Mouse (Mus musculus) ZHBTc4 (cell line): ENCODE measurements around the gene Lysmd1.
A peak's percentile ranks its signal among the peaks of the same experiment; 100 is the strongest.
"Not testable (repeated sequence)": the region's sequence is repeated elsewhere in the genome, so short reads cannot be mapped to it uniquely, and the experiment has no call there.

Experiments used
- DNase-seq: peaks from one replicate; pipeline ENCODE4 v3.0.0-alpha.2; 2011; ENCODE audit warnings: low read depth, low spot score

The Lysmd1 gene

DNA sequence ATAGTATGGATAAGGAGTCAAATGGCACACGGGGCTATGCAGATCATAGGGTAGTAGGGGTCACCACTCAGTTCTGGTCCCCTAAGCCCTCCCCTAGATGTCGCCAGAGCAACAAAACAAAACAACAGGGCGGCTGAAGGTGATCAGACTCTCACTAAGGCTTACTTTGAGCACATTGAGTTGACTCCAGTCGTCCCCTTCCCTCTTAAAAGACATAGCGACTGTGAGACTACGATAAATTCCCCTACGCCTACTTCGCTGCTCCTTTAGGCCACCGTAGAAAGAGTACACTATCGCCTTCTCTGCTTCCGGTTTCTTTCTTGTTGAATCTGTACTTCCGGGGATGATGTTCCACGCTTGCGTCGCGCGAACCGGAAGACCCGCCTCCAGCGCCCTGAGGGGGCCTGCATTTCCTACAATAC is at the start of gene Lysmd1, which contains the start of gene Scnm1:
Lysmd1 (plus strand) TSS at position 409 of the 422 bp plus-strand sequence.
Scnm1 (minus strand) TSS at position 332 of the 422 bp plus-strand sequence.
- DNase-seq, result peak; percentile 96

DNA sequence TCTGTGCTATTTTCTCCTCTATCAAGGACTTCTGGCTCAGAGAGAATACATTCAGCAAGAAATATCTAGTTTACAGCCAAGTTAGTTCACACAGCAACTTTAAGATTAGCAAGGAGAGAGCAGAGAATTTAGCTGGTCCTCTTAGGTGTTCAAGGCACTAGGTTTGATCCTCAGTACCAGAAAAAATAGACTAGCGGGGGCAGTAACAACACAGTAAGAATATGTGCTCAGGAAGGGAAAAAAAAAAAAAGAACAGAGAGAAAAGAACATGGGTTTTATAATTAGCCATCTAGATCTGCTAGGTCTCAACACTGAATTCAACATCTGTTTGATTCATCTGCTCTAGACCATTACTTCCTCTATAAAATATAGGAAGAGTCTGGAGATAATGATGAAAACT is 45.8 kb upstream of the Lysmd1 start:
- DNase-seq, result no peak

DNA sequence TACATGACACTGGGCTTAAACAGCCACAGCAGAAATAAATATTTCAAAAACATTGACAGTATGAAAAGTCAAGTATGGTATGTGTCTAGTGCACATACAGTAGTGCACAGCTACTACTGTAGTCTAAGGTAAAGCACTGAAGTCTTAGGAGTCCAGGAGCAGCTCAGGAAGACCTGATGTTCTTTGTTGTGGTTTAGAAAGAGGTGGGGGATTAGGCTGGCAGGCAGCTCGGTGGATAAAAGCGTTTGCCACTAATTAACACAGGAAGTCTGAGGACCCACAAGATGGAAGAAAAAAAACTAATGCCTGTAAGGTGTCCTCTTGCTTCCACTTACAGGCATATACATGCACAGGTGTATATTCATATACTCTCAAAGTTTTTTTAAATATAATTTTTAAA is 33.0 kb upstream of the Lysmd1 start:
- DNase-seq, result no peak

DNA sequence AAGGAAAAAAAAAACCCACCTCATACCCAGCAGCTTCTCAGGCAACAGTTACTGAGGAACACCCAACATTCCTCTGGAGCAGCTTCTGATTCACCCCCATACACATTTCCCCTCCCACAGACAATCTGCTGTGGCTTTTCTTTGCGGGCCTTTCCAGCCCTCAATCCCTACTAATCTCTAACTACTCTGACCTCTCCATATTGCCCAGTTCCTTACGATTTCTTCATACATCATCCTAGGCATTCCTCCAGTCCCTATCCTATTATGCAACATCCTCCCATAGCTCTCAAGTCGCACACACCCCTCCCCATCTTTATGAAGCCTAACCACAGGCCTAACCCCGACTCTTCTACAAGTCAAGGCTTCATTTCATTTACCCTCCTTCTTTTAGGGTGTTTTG is 28.8 kb upstream of the Lysmd1 start:
- DNase-seq, result no peak

DNA sequence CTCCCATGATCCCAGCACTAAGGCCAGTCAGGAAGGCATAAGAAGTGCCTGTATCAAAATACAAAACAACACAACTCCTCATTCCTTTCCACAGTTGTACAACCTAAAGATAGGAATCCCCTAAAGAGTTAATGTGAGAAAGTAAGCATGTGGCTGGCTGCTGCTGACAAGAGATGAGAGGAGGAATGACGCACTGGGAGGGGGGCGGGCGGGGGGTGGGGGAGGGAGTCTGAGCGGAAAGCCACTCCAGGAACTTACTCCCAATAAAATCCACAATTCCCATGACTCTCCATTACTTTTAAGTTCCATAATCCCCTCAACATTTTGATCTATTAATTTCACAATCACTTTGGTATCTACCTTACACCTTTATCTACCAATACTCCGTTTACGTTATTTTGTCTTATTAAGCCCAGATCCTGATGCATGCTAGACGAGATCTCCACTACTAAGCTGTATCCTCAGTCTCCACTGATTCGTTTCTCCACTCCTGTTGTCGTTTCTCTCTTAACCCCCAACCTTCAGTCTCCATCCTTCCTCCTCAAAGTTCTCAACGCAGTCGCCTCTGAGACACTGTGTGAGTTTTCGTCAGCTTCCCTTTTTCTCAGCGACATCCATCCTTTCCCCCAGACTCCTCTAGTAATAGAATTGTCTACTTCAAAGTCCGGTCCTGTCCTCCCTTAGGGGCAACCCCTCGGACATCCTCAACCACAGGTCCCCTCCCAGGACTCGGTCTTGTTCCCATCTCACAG is 28.1 kb upstream of the Lysmd1 start:
- no peak for DNase-seq

DNA sequence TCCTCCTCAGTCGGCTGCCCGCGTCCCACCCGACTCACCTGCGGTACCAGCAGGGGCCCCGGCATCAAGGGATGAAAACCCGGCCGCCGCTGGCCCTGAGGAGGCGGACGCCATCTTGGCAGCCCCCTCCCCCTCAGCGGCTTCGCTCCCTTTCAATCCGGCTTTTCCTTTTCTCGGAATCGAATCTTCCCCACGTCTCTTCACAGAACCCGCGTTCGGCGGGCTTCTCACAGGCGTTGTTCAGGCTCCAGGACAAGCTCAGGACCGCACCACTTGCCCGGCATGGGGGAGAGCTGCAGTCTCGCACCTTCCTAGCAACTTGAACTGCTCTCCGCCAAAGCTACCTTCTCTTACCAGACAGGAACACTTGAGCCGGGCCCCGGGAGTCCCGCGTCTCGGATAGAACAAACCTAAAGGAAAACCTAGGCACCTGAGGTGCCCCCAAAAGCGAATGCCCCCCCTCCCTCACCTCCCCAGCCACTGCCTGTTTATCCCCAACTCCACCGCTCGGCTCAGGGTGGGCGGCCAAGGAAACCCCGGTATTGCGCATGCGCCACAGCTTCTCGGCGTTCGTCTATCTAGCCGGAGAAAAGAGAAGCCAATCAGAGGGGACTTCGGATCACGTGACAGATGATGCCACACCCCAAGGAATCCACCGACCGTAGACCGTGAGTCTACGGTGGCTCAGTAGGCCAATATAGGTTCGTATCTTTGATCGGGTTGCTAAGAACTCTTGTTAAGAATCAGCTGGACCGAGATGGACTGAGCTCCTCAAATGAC is 27.4 kb upstream of the Lysmd1 start, which contains the start of gene Pip5k1a:
Pip5k1a (minus strand) TSS at position 593 of the 780 bp plus-strand sequence.
- peak; percentile 99 for DNase-seq

DNA sequence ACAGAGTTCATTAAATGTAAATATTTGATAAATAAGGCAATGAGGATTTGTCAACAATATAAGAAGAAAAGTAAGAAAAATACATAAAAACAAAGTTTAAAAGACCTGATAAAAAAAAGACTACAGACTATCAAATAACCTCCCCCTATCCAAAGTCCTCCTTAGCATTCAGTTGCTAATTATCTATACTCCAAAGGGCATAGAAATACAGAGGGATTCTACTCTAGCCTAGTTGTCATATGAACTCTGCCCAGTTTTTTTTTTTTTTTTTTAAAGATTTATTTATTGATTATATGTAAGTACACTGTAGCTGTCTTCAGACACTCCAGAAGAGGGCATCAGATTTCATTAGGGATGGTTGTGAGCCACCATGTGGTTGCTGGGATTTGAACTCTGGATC is 26.6 kb upstream of the Lysmd1 start:
- DNase-seq, result not testable (repeated sequence)

DNA sequence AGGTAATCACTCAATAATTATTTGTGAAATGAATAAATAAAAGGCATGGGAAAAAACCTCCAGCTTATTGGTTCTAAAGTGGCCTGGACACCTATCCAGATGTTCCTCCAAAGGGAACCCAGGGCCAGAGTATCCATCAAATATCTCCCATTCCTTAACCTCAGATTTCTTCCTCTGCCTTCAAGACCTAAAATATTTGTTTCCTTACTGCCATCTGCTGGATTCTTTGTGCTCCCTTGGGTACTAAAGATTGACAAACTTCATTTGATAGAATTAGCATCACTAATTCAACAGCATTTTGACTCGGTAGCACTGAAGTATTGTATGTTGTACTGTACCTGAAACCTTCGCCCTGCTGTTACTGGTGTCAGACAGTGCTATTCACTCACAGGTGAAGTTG is 26.0 kb upstream of the Lysmd1 start:
- DNase-seq, result no peak

DNA sequence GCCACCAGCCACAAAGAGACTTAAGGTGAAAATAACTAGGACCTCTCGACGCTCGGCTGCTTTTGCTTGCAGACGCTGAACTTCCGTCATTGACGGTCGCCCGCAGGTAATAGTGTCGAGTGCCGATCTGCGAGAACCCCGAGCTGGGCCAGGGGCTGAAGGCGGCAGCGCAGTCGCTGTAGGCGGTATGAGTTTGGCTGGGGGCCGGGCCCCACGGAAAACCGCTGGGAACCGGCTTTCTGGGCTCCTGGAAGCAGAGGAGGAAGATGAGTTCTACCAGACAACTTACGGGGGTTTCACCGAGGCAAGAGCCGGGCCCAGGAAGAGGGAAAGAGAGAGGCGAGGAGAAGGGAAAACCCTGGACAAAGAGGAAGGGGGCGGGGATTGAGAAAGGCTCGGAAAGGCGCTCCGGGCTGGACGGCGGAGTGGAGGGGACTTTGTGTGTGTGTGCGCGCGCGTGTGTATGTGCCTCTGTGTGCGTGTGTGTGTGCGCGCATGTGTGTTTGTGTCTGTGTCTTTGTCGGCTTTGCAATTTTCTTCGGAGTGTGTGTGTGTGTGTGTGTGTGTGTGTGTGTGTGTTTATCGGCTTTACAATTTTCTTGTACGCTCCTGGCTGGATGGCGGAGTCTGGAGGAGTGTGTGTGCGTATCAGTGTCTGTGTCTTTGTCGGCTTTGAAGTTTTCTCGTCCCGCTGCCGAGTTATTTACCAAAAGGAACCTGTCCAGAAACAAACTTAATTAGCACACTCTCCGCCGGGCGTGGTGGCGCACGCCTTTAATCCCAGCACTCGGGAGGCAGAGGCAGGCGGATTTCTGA is 22.8 kb upstream of the Lysmd1 start, which contains the start of gene Vps72:
Vps72 (plus strand) TSS at position 112 of the 816 bp plus-strand sequence.
- peak; percentile 97 for DNase-seq

DNA sequence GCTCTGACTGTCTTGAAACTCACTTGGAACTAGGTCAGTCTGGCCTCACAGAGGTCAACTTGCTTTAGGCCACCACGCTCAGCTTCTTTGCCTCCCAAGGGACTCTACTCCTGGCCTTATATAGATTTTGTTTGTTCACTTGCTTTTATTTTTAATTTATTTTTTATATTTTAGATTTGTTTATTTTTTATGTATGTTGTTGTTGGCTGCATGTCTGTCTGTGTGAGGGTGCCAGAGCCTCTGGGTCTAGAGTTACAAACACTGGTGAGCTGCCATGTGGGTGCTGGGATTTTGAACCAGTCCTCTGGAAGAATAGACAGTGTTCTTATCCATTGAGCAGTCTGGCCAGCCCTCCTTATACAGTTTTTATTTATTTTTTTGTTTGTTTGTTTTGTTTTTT is 21.1 kb upstream of the Lysmd1 start:
- no peak for DNase-seq

DNA sequence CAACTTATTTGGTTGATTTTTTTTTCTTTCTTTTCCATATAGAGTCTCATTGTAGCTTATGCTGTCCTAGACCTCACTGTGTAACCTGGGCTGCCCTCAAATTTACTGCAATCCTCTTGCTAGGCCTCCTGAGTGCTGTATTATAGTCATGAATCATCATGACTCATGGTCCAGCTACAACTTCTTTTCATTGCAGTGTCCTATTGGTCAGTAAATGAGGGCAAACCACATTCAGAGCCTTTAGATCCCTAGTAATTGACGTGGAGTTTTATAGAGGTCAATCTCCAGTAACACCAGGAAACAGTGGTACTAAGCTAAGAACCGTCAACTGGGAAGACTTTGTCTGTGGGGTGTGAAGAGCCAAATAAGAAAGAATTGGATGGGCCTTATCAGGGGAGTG is 16.1 kb upstream of the Lysmd1 start:
- no peak for DNase-seq

DNA sequence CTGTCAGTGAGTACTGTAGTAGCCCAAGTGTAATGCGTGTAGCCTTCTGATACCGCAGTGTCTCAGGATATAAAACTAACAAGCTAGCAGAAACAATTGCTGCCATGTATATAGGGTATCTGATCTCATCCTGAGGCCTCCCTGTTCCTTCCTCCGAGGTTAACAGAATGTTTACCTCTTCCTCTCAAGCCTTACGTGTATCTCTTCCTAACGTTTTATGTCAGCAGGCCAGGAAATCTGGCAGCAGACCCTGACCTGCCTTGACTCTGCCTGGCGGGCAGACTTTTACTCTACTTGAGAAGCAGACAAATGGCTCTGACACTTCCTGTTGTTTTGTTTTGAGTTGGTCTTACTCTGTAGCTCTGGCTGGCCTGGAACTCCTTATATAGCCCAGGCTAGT is 12.3 kb upstream of the Lysmd1 start:
- DNase-seq, result no peak

DNA sequence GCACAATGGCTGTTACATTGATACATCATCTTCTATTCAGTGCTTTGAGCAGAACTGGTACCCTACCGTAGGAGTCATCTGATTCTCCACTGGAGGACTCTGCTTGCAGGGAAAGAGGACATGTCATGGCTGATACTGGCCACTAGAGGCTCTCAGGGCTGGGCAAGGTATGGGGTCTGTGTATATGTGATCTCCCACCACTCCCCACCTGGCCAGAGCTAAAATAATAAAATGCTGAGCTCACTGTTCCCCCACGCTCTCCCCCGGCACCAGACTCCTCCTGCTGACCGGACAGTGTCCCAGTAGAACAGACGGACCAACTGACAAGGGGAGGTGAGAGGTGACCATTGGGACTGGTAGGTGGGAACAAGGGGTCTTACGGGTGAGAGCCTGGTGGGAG is 9.6 kb upstream of the Lysmd1 start, which contains the start of gene Tmod4:
Tmod4 (plus strand) TSS at position 231 of the 400 bp plus-strand sequence.
- DNase-seq, result peak; percentile 61

DNA sequence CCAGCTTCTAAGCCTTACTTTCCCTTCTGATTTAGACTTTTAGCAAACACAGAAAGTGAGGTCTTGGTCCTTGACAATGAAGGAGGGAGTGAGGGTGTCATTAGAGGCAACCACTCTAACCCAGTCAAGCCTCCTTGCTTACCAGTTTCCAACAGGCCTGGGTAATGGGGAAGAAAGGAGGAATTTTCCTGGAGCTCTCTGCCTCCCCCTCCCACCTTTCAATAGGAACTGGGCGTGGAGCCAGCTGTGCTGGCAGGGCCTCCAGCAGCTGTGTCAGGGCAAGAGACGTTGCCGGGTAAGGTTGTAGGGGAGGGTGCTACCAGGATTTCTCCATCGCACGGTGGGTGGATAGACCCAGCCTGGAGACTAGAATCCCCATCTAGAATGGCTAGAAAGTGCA is 8.9 kb upstream of the Lysmd1 start:
- no peak for DNase-seq

DNA sequence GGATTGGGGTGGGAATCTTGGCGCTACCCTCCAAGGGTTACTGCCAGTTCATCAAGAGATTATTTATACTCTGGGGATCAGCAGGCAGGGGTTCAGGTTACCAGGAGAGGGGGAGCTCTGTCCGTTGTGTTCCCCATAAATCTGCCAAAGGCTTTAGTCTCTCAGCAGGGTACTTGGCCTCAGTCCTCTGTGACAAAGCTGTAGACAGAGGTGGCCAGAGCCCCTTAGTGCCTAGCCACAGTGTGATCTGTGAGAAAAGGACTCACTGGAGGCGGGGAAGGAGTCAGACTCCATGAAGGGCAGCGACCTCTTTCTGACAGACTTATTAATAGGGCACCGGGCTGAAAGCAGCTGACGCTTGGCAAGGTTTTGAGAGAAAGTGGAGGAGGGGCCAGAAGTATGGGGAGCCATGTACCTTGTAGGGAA is 4.6 kb upstream of the Lysmd1 start:
- no peak for DNase-seq

DNA sequence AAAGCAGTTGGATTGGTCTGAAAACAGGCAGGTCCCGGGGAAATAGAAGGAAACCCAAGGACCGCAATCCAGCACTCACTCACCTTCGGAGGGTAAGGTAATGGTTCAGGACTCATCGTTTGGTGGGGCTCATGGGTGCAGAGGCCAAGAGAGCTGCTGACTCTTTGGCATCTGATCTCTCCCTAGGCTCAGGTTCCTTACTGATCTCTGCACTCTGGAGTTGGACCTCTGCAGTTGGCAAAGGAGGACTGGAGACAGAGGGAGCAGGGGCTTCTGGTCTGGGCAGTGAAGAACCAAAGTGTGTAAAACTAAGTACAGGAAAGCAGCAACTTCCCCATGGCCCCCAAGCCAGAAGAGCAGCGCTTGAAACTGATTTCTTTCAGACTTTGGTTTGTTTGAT is 3.8 kb upstream of the Lysmd1 start:
- no peak for DNase-seq

DNA sequence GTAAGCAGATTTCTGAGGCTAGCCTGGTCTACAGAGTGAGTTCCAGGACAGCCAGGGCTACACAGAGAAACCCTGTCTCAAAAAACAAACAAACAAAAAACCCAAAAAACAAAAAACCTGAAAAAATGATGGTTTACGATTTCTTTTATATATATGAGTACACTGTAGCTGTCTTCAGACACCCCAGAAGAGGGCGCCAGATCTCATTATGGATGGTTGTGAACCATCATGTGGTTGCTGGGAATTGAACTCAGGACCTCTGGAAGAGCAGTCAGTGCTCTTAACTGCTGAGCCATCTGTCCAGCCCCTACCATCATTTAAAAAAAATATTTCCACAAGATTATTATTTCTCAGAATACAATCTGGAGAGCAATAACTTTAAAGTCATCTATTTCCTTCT is 1.5 kb upstream of the Lysmd1 start:
- DNase-seq, result not testable (repeated sequence)

DNA sequence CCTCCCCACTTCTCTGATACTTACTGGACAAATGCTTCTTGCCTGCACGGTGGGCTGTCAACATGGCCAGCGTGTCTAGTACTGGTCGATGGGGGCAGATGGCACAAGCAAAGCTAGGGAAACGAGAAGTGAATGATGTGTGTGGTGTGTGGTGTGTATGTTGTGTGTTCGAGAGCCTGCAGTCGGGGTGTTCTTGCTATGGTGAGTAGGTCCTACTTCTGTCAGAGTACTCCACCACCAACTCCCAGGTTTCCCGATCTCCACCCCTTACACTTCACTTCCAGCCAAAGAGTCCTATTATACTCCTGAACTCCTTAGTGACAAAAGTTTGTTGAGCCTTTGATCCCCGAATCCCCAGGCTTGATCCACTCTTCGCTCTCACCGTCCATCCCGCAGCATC is 712 bp upstream of the Lysmd1 start:
- no peak for DNase-seq

DNA sequence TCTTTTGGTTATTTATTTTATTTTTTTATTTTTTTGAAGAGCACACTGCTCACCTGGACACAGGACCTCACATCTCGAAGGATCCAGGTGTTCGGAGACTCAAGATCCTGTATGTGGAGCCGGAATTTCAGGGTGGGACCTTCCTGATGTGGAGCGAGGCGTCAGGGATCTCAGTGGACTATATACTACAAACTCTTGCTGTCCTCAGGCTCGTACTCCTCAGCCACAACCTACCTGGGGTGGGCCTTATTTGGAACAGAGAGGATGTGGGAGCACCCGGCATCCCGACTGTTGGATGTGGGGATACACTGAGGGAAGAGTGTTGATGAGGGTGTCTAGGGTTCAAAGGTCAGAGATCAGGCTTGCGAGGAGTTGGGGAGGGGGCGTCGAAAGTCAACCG is 245 bp downstream of the Lysmd1 start:
- not testable (repeated sequence) for DNase-seq

DNA sequence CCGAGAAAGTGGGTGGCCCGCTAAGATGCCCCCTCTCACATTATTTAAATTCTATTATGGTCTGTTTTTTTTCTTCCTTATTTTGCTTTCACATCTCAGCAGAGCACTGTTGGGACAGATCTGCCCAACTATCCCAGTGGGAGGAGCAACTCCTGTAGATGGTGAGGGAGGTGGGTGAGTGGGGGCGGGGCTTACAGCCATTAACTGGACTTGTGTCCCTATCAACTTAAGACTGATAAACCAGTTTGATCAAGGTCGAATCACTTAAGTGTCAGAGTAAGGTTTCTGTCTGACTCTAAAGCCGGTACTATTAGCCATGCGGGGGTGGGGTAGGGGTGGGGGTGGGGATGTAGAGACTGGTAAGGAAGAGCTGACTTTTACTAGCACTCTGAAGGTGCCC is 1.1 kb downstream of the Lysmd1 start:
- DNase-seq, result peak; percentile 91

DNA sequence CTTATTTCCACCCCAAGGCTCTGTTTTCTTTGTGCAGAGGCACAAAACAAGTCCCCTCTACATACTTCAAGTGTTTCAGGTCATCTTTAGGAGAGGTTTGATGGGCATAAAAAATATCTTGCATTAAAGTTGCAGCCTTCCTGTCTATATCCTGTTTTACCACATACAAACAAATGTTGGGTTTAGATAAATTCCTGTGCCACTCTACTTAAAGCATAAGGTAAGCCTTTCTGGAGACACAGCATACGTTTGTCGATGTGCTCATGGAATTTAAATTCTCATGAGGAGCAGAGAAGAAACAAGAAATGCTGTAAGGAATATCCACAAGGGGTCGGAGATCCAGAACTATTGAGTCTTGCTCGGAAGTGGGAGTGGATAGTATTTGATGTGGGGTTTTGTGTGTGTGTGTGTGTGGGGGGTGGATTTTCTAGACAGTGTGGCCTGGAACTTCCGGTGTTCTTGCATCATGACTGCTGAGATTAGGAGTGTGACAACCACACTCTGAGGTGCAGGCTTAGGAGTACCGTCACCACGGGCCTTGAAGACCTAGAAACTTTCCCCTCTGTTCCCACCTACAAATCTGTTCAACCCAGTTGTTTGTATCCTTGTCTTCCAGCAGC is 1.7 kb downstream of the Lysmd1 start:
- no peak for DNase-seq
